Mouse (Mus musculus) liver, postnatal 0 days (tissue): ENCODE measurements around the gene Kifc3.

ENCODE experiments used
- CTCF ChIP-seq: sonication (generic); IDR thresholded peaks from 2 replicates; pipeline ENCODE4 v1.5.1; 2016; ENCODE audit warnings: antibody characterized with exemption, low read depth
- EP300 ChIP-seq: IDR thresholded peaks from 2 replicates; pipeline ENCODE4 v1.6.1; 2016; ENCODE audit warnings: antibody characterized with exemption, low read depth, mild to moderate bottlenecking

- no peak for TF ChIP-seq CTCF
- no peak for TF ChIP-seq EP300
Measured at GRCm38 (mm10) chr8:95085432-95086141, 117.0 kb downstream of the Kifc3 start.
